Mouse (Mus musculus): Measurements from ENCODE around the gene Slc28a2. TPM values are rescaled to one million over a fixed set of nuclear protein-coding genes. Genes with fewer than 3 reads are reported as not detected.
"Not testable (repeated sequence)": the region's sequence is repeated elsewhere in the genome, so short reads cannot be mapped to it uniquely, and the experiment has no call there.

The Slc28a2 gene
- polyA plus RNA-seq, 1 experiment from 2014 or later, result not detected

DNA sequence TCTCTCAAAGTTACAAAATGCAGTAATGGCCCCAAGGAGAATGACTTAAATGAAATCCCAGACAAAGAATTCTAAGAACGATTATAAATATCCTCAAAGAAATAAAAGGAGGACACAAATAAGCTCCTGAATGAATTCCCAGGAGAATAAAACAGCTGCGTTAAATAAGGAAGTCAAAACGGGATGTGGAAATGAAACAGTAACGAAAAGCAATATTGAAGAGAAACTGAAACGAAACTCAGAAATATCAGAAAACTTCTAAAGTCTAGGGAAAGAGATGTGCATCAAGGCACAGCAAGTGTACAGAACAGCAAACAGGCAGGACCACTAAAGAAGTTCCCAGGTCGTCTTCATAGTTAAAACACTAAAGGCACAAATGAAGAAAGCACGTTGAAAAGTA lies 17.3 kb upstream of the Slc28a2 start:
- Histone ChIP-seq H3K4me1 (replicated peaks) (no peaks in the 10 kb centered on the region), H3K9me3 (no peaks in the 10 kb centered on the region), H3K27me3 (ENCODE audit: insufficient read depth, poor library complexity, severe bottlenecking) (no peaks in the 10 kb centered on the region), H3K4me3 (no peak overlapping the region), H3K36me3 (no peaks in the 10 kb centered on the region), H3K27ac (no peak overlapping the region)
- WGBS, result 85% methylated on average over 7 of the region's 7 CpGs
- no peak for DNase-seq (ENCODE audit: low spot score)

GRCm38 (mm10) chr2:122426645-122427044 lies 368 bp downstream of the Slc28a2 start:
- H3K27me3 ChIP-seq (ENCODE audit: insufficient read depth, poor library complexity, severe bottlenecking); H3K4me1 ChIP-seq (replicated peaks); H3K27ac ChIP-seq; H3K36me3 ChIP-seq; H3K4me3 ChIP-seq; DNase-seq (ENCODE audit: low spot score); H3K9me3 ChIP-seq: not testable (repeated sequence)
- 85% methylated on average over 2 of the region's 2 CpGs for WGBS

DNA sequence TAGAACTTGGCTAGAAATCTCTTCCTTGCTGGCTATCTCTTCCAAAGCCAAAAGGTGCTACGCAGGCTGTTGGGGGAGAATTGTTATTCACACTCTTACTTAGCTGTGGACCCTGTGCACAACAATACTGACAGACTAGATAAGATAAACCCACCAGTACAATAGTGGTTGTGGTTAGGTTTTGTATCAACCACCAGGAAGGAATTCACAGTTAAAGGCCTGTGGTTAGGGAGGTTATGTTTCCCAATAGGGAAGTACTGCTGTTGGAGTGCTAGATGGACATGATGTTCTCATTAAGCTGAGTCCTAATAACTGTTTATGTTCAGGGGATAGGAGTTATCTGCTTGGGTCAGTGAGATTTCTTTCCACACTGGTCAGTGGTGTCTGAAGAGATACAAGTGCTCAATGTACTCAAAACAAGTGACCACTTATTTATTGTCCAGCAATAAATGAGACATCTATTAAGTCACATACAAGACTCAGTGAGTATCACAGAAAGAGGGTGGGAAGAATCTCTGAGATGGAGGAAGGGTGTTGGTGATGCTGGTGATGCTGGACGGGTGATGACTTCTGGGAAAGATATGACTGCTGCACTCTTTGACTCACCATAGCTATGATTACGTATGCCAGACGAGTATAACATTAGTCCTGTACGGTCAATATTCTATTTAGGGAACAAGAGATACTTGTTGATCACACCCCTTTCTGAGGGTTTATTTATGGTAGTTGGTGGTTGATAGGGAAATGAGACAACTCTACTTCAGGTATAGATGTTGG lies 12.6 kb downstream of the Slc28a2 start:
- H3K4me3 ChIP-seq; H3K27ac ChIP-seq; H3K27me3 ChIP-seq (ENCODE audit: insufficient read depth, poor library complexity, severe bottlenecking); DNase-seq (ENCODE audit: low spot score); H3K4me1 ChIP-seq (replicated peaks); H3K9me3 ChIP-seq; H3K36me3 ChIP-seq: not testable (repeated sequence)
- 91% methylated on average over 5 of the region's 5 CpGs for WGBS

GRCm38 (mm10) chr2:122440521-122440920 lies 14.2 kb downstream of the Slc28a2 start:
- H3K4me3 ChIP-seq; H3K36me3 ChIP-seq; H3K27ac ChIP-seq; H3K4me1 ChIP-seq (replicated peaks); DNase-seq (ENCODE audit: low spot score); H3K27me3 ChIP-seq (ENCODE audit: insufficient read depth, poor library complexity, severe bottlenecking); H3K9me3 ChIP-seq: not testable (repeated sequence)
- 49% methylated on average over 3 of the region's 3 CpGs for WGBS

- WGBS, result 86% methylated on average over 7 of the region's 7 CpGs
- Histone ChIP-seq H3K4me3 (no peak overlapping the region), H3K4me1 (replicated peaks) (no peaks in the 10 kb centered on the region), H3K9me3 (no peaks in the 10 kb centered on the region), H3K27me3 (ENCODE audit: insufficient read depth, poor library complexity, severe bottlenecking) (no peaks in the 10 kb centered on the region), H3K27ac (no peak overlapping the region), H3K36me3 (no peaks in the 10 kb centered on the region)
- DNase-seq (ENCODE audit: low spot score), result no peak
Measured at GRCm38 (mm10) chr2:122441000-122441933, 15.0 kb downstream of the Slc28a2 start.

DNA sequence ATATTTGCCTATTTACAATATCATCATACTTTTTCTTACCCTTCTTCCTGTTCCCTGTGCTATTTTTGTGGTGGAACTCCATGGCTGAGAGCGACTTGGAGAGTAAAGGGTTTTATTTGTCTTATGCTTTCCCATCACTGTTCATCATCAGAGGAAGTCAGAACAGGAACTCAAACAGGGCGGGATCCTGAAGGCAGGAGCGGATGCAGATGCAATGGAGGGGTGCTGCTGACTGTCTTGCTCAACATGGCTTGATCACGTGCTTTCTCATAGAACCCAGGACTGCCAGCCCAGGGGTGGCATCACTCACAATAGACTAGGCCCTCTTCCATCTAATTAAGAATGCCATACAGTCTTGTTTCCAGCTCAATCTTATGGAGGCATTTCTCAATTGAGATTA lies 24.1 kb downstream of the Slc28a2 start:
- Histone ChIP-seq H3K27ac (no peak overlapping the region), H3K4me1 (replicated peaks) (no peaks in the 10 kb centered on the region), H3K9me3 (no peaks in the 10 kb centered on the region), H3K4me3 (no peak overlapping the region), H3K27me3 (ENCODE audit: insufficient read depth, poor library complexity, severe bottlenecking) (no peaks in the 10 kb centered on the region), H3K36me3 (no peaks in the 10 kb centered on the region)
- no peak for DNase-seq (ENCODE audit: low spot score)
- 81% methylated on average over 4 of the region's 4 CpGs for WGBS

DNA sequence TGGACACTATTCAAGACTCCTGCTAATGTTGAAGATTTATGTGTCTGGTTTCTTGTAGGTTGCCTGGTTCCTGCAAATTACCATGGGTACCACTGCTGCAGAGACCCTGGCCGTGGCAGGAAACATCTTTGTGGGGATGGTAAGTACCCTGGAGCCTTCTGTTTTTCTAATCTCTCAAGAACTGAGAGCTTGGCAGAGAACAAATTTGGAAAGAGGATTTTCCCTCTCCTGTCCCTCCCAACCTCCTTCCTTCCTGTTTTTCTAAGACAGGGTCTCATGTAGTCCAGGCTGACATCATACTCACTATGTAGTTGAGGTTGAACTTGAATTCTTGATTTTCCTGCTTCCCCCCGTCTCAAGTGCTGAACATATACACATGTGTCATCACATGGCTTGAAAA lies 26.1 kb downstream of the Slc28a2 start:
- Histone ChIP-seq H3K4me1 (replicated peaks) (no peaks in the 10 kb centered on the region), H3K27me3 (ENCODE audit: insufficient read depth, poor library complexity, severe bottlenecking) (no peaks in the 10 kb centered on the region), H3K27ac (no peak overlapping the region), H3K36me3 (no peaks in the 10 kb centered on the region), H3K9me3 (no peaks in the 10 kb centered on the region), H3K4me3 (no peak overlapping the region)
- WGBS, result 73% methylated on average over 2 of the region's 2 CpGs
- DNase-seq (ENCODE audit: low spot score), result no peak

DNA sequence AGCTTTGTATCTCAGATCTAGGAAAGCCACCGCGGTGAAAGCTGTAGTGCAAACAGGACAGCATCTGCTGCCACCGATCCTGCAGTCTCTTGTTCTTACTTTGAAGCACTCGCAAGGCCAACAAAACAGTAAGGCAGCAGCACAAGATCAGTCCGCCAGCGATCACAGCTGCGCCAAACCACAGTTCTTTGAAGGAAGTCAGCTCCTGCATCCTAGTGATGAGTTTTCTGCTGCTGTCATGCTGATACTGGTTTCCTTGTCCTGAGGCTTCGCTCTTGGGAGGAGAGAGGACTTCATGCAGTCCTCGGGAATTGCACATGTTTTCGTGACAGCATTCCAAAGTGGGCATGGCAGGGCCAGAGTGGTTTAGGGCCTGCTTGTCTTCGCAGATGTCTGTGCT lies 40.6 kb downstream of the Slc28a2 start:
- H3K36me3 ChIP-seq, result no peaks in the 10 kb centered on the region
- H3K4me3 ChIP-seq, result peak overlapping the region; percentile 60
- DNase-seq (ENCODE audit: low spot score), result no peak
- no peak overlapping the region for H3K27ac ChIP-seq
- H3K9me3 ChIP-seq, result no peaks in the 10 kb centered on the region
- peaks cover 8% of the 10 kb centered on the region for H3K27me3 ChIP-seq (ENCODE audit: insufficient read depth, poor library complexity, severe bottlenecking)
- WGBS, result 31% methylated on average over 11 of the region's 11 CpGs
- peaks cover 9% of the 10 kb centered on the region for H3K4me1 ChIP-seq (replicated peaks)

GRCm38 (mm10) chr2:122467351-122468013 lies 41.2 kb downstream of the Slc28a2 start:
- Histone ChIP-seq H3K27me3 (ENCODE audit: insufficient read depth, poor library complexity, severe bottlenecking) (peaks cover 8% of the 10 kb centered on the region), H3K9me3 (no peaks in the 10 kb centered on the region), H3K4me3 (peak overlapping the region; percentile 60), H3K4me1 (replicated peaks) (peaks cover 9% of the 10 kb centered on the region), H3K36me3 (no peaks in the 10 kb centered on the region), H3K27ac (peak overlapping the region; percentile 81)
- under 1% methylated on average over 46 of the region's 46 CpGs for WGBS
- DNase-seq (ENCODE audit: low spot score), result peak; percentile 95

- peaks cover 8% of the 10 kb centered on the region for H3K27me3 ChIP-seq (ENCODE audit: insufficient read depth, poor library complexity, severe bottlenecking)
- no peak for DNase-seq (ENCODE audit: low spot score)
- no peaks in the 10 kb centered on the region for H3K36me3 ChIP-seq
- no peak overlapping the region for H3K27ac ChIP-seq
- H3K4me3 ChIP-seq, result no peak overlapping the region
- WGBS, result 96% methylated on average over 3 of the region's 3 CpGs
- peaks cover 9% of the 10 kb centered on the region for H3K4me1 ChIP-seq (replicated peaks)
- H3K9me3 ChIP-seq, result no peaks in the 10 kb centered on the region
Measured at GRCm38 (mm10) chr2:122469221-122469620, 42.9 kb downstream of the Slc28a2 start.

- Histone ChIP-seq H3K4me3 (no peak overlapping the region), H3K9me3 (no peaks in the 10 kb centered on the region), H3K27ac (no peak overlapping the region), H3K4me1 (replicated peaks) (peaks cover 4% of the 10 kb centered on the region; the same call in 1 of the 2 replicates), H3K36me3 (no peaks in the 10 kb centered on the region), H3K27me3 (ENCODE audit: insufficient read depth, poor library complexity, severe bottlenecking) (no peaks in the 10 kb centered on the region)
- DNase-seq (ENCODE audit: low spot score), result no peak
Measured at GRCm38 (mm10) chr2:122476585-122476984, 50.3 kb downstream of the Slc28a2 start.

GRCm38 (mm10) chr2:122483787-122484186 lies 57.5 kb downstream of the Slc28a2 start:
- not testable (repeated sequence) for H3K27ac ChIP-seq; DNase-seq (ENCODE audit: low spot score); H3K27me3 ChIP-seq (ENCODE audit: insufficient read depth, poor library complexity, severe bottlenecking); H3K36me3 ChIP-seq; H3K4me3 ChIP-seq; H3K4me1 ChIP-seq (replicated peaks); H3K9me3 ChIP-seq
- WGBS, result 76% methylated on average over 1 of the region's 1 CpGs

GRCm38 (mm10) chr2:122484641-122485040 lies 58.4 kb downstream of the Slc28a2 start, which contains the start of gene Gm14085:
TSS of gene Gm14085 (plus strand) at chr2:122484941.
- WGBS, result 91% methylated on average over 1 of the region's 1 CpGs
- no peak within 1 kb of the TSS for H3K4me3 ChIP-seq
- no peak within 1 kb of the TSS for H3K27ac ChIP-seq
- no peak for DNase-seq (ENCODE audit: low spot score)
- H3K27me3 ChIP-seq (ENCODE audit: insufficient read depth, poor library complexity, severe bottlenecking), result no peaks in the 10 kb centered on the region
- no peaks in the 10 kb centered on the region for H3K36me3 ChIP-seq
- no peaks in the 10 kb centered on the region for H3K9me3 ChIP-seq
- no peaks in the 10 kb centered on the region for H3K4me1 ChIP-seq (replicated peaks)
